Mouse (Mus musculus): ENCODE measurements around the gene Mtln. TPM values are rescaled to one million over a fixed set of nuclear protein-coding genes. Genes with fewer than 3 reads are reported as not detected.

Gene Mtln
- polyA plus RNA-seq (2016; fragmentation: Nextera tagmentation; extraction: Ambion mirVana) = 40.5 and 40.9 TPM in 2 replicates

DNA sequence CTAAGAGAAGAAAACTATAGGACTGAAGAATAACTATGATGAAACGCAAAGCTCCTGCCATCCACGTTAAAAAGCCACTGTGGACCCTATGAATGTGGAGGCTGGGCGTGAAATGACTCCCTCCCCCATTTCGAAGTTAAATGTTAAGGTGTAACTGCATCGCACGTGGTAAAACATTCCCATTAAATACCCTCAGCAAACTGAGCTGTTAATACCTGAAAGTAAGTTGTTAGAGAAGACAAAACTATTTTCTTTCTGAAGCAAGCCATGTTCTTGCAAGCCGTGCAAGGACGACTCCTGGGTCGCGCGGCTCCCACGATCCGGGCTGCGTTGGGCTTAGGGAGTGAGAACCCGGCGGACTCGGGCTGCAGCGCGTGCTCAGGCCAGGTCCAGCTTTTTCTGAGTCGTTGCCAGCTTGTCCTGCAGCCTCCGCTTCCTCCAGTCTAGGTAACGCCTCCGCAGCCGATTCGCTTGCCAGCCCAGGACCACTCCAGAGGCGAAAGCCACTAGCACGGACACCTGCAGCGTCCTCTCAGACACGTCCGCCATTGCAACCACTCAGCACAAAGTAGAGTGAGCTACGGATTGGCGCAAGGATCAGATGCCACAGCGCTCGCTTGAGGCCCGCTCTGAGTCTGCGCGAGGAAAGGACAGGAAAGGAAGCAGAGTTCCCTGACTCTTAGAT is at the start of gene Mtln:
Mtln (minus strand) TSS at position 570 of the 685 bp plus-strand sequence.
- WGBS = 3% methylated on average over 37 of the region's 37 CpGs
- peak within 1 kb of the TSS; percentile 75 for H3K4me3 ChIP-seq
- peak within 1 kb of the TSS; percentile 74 for H3K4me2 ChIP-seq
- peak within 1 kb of the TSS; percentile 82 for H3K9ac ChIP-seq
- no peaks in the 10 kb centered on the region for H3K27me3 ChIP-seq (replicated peaks)
- H3K27ac ChIP-seq (ENCODE audit: poor library complexity, severe bottlenecking) = peak within 1 kb of the TSS; percentile 89
- H3K36me3 ChIP-seq = no peaks in the 10 kb centered on the region
- peaks cover 11% of the 10 kb centered on the region for H3K4me1 ChIP-seq (replicated peaks)
- ATAC-seq (ENCODE audit: insufficient number of reproducible peaks, low FRiP score) = peak; percentile 94
- no peaks in the 10 kb centered on the region for H3K9me3 ChIP-seq (replicated peaks)

DNA sequence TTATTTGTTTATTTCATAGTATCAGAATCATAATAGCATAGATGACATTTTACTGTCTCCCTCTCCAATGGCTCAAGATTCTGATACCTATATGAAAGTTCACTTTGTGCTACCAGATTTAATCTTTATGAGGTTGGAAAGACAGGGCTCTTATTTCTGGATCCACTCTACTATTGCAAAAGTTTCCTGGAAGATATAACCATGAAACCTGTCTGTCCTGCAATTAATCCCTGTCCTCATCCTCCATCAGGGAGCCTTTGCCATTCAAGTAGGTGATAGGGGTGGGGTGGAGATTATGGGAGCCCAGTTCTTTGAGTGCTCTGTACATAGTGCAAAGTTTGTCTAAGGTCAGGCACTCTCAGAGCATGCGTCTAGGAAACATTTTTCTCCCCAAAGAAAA is 49.1 kb upstream of the Mtln start:
- ATAC-seq (ENCODE audit: insufficient number of reproducible peaks, low FRiP score) = no peak
- no peak overlapping the region for H3K4me3 ChIP-seq
- WGBS = 78% methylated on average over 1 of the region's 1 CpGs
- no peak overlapping the region for H3K9ac ChIP-seq
- H3K4me1 ChIP-seq (replicated peaks) = 0 out of 2 replicates have a peak, but pooled peaks cover 5% of the 10 kb centered on the region
- H3K4me2 ChIP-seq = no peak overlapping the region
- no peaks in the 10 kb centered on the region for H3K9me3 ChIP-seq (replicated peaks)
- peaks cover 57% of the 10 kb centered on the region for H3K27me3 ChIP-seq (replicated peaks)
- no peaks in the 10 kb centered on the region for H3K36me3 ChIP-seq
- no peak overlapping the region for H3K27ac ChIP-seq (ENCODE audit: poor library complexity, severe bottlenecking)

DNA sequence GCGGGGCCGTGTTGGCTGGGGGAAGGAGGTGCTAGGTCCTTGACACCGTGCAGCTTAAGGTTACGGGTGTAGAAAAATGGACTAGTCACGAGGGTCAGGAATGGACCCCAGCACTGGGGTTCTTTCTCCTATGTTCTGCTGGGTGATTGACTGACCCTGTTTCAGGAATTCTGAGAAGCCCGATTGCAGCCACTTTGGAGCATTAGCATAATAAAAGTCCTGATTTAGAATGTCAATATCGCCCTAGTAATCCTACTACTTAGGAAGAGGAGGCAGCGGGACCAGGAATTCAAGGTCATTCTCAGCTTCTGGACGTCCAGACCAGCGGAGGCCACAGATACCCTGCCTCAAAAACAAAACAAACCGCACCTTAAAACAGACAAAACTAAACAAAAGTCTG is 47.1 kb upstream of the Mtln start:
- peaks cover 59% of the 10 kb centered on the region for H3K27me3 ChIP-seq (replicated peaks)
- H3K27ac ChIP-seq (ENCODE audit: poor library complexity, severe bottlenecking) = no peak overlapping the region
- peak overlapping the region; percentile 31; the same call in 1 of the 2 replicates for H3K4me2 ChIP-seq
- H3K4me1 ChIP-seq (replicated peaks) = 0 out of 2 replicates have a peak, but pooled peaks cover 5% of the 10 kb centered on the region
- H3K9ac ChIP-seq = no peak overlapping the region
- no peaks in the 10 kb centered on the region for H3K36me3 ChIP-seq
- H3K4me3 ChIP-seq = no peak overlapping the region
- no peak for ATAC-seq (ENCODE audit: insufficient number of reproducible peaks, low FRiP score)
- 17% methylated on average over 11 of the region's 11 CpGs for WGBS
- H3K9me3 ChIP-seq (replicated peaks) = no peaks in the 10 kb centered on the region

DNA sequence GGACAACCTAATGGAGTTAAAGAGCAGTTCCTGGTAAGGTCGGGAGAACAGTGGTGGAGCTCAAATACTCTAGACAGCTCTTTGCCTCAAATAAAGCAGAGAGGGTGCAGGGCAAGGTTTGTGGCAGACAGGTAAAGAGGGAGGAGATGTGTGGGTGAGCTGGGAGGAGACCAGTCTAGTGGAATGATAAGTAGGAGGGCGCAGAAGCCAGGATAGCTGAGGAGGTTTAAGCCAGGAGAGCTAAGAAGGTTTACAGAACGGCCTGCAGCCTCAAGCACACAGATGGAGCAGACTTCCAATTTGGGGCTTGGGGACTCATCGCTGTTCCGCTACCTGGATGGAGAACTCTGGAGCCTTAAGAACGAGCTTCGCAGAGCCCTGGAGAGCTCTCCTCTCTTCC is 46.3 kb upstream of the Mtln start, which contains the start of gene Acoxl:
Acoxl (plus strand) TSS at position 301 of the 400 bp plus-strand sequence.
- peak within 1 kb of the TSS; percentile 31; the same call in 1 of the 2 replicates for H3K4me2 ChIP-seq
- WGBS = 57% methylated on average over 7 of the region's 7 CpGs
- no peak within 1 kb of the TSS for H3K27ac ChIP-seq (ENCODE audit: poor library complexity, severe bottlenecking)
- H3K27me3 ChIP-seq (replicated peaks) = peaks cover 66% of the 10 kb centered on the region
- ATAC-seq (ENCODE audit: insufficient number of reproducible peaks, low FRiP score) = no peak
- H3K9ac ChIP-seq = no peak within 1 kb of the TSS
- no peaks in the 10 kb centered on the region for H3K9me3 ChIP-seq (replicated peaks)
- no peaks in the 10 kb centered on the region for H3K36me3 ChIP-seq
- 0 out of 2 replicates have a peak, but pooled peaks cover 5% of the 10 kb centered on the region for H3K4me1 ChIP-seq (replicated peaks)
- H3K4me3 ChIP-seq = no peak within 1 kb of the TSS

DNA sequence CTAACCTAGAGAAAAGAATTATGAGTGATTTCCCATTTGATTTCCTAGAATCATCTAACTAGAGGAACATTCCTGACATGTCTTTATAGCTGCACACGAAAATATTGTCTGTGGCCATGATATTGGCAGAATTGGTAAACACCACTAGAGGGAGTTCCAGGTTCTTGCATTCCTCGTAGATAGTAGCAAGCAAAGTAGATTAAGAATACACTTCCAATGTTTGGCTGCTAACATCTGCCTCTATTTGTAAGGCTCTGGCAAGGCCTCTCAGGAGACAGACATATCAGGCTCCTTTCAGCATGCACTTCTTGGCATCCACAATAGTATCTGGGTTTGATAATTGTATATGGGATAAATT is 40.5 kb upstream of the Mtln start:
- Histone ChIP-seq H3K27ac (ENCODE audit: poor library complexity, severe bottlenecking) (no peak overlapping the region), H3K4me3 (no peak overlapping the region), H3K36me3 (no peaks in the 10 kb centered on the region), H3K4me2 (no peak overlapping the region), H3K27me3 (replicated peaks) (peaks cover 24% of the 10 kb centered on the region), H3K9me3 (replicated peaks) (no peaks in the 10 kb centered on the region), H3K4me1 (replicated peaks) (peaks cover 5% of the 10 kb centered on the region; the same call in 1 of the 2 replicates), H3K9ac (no peak overlapping the region)
- no peak for ATAC-seq (ENCODE audit: insufficient number of reproducible peaks, low FRiP score)
- 19% methylated on average over 2 of the region's 2 CpGs for WGBS

DNA sequence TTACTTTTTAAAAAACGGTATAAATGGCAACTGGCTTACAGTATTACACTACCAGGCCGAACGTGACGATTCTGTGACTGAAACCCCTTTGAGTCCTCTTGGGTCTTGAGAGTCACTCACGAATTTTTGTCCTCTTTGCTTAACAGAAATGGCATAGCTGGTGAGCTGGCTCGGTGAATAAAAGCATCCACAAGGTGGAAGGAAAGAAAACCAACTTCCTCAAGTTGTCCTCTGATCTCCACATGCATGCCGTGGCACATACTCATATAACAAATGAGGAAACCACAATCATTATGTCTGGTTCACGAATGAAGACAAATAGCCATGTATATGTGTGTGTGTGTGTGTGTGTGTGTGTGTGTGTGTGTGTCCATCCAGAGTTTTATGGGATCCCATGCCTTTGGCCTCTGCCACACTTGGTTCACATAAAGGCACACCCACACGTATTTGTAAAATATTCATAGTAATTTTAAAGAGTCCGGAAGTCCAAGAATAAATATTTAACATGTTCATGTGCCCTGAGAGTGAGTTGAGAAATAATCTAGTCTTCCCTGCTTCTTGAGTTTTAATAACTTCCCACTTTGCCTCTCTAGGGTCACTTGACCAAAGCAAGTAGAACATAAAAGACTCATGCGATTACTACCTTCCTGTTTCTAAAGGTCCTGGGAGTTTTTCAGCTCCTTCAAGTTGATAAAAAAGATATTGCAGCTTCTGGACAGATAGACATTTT is 40.0 kb upstream of the Mtln start:
- no peak overlapping the region for H3K27ac ChIP-seq (ENCODE audit: poor library complexity, severe bottlenecking)
- H3K4me2 ChIP-seq = peak overlapping the region; percentile 89
- WGBS = 42% methylated on average over 11 of the region's 11 CpGs

DNA sequence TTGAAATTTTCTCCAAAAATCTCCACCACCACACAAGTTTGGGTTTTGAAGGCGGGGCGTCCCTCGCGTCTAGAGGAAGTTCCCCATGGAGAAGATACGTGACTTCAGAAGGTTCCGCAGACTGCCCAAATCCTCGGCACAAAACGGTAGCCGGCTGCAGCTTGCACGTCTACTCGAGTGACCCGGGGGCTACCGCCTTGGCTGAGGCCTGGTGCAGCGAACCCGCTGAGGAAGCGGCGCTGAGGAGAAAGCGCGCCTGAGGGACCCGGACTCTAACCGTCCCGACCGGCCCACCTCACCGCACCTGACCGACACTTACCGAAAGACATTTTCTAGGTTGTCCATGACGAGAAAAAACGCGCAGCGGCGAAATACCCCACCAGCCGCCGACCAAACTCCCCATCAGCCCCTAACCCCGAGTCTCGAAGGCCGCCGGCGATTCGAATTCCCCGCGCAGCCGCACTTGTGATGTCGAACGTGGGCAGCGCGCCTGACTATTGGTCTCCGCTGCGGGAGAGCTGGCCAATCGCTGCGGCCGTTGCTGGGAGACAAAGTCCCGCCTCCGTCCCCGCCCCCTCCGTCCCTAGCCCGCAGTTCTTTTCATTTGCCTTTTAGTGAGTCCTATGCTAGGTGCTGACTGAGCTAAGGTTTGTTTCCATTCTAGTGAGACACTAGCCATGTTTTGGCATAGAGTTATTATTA is 39.3 kb upstream of the Mtln start, which contains the start of gene Bub1:
Bub1 (minus strand) TSS at position 465 of the 702 bp plus-strand sequence.
- ATAC-seq (ENCODE audit: insufficient number of reproducible peaks, low FRiP score) = peak; percentile 98
- H3K27ac ChIP-seq (ENCODE audit: poor library complexity, severe bottlenecking) = peak within 1 kb of the TSS; percentile 28; the same call in 1 of the 2 replicates
- peak within 1 kb of the TSS; percentile 87 for H3K4me3 ChIP-seq
- no peaks in the 10 kb centered on the region for H3K9me3 ChIP-seq (replicated peaks)
- peak within 1 kb of the TSS; percentile 83 for H3K9ac ChIP-seq
- H3K4me1 ChIP-seq (replicated peaks) = peaks cover 5% of the 10 kb centered on the region; the same call in 1 of the 2 replicates
- under 1% methylated on average over 56 of the region's 56 CpGs for WGBS
- H3K36me3 ChIP-seq = peaks cover 5% of the 10 kb centered on the region; the same call in 1 of the 2 replicates
- peaks cover 14% of the 10 kb centered on the region; the same call in 1 of the 2 replicates for H3K27me3 ChIP-seq (replicated peaks)
- H3K4me2 ChIP-seq = peak within 1 kb of the TSS; percentile 89

More for the DNA sequence above, 40.0 kb upstream of the Mtln start:
- no peak; the same call in 1 of the 2 replicates for ATAC-seq (ENCODE audit: insufficient number of reproducible peaks, low FRiP score)
- peak overlapping the region; percentile 87 for H3K4me3 ChIP-seq
- no peaks in the 10 kb centered on the region for H3K9me3 ChIP-seq (replicated peaks)
- H3K4me1 ChIP-seq (replicated peaks) = peaks cover 5% of the 10 kb centered on the region; the same call in 1 of the 2 replicates
- H3K36me3 ChIP-seq = peaks cover under 1% of the 10 kb centered on the region; the same call in 1 of the 2 replicates
- peak overlapping the region; percentile 33; the same call in 1 of the 2 replicates for H3K9ac ChIP-seq
- H3K27me3 ChIP-seq (replicated peaks) = peaks cover 19% of the 10 kb centered on the region

DNA sequence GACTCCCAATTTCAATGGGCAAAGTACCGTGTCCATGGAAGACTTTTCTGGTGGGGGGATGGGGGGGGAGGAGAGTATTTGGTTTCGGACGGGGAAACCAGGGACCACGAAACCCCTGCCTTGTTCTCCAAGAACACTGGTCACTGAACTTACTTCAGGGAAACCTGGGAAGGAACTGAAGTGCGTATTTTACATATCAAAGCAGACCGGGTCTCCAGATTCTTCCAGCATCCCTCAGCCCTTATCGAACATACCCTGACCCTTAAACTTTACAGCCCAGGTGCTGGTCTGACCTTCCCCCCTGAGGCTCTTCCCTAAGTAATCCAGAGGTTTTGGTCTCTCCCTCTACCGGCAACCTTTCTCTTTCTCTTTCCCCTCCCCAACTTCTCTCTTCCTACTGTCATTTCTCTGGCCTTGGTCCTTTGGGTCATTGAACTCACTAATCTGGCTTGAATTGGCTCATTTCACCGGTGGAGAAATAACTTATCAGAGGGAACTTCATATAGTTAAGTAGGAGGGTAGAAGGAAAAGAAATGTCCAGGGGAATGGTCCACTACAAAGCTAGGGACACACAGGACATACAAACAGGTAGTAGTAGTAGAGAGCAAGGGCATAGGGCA is 2.5 kb downstream of the Mtln start:
- H3K4me3 ChIP-seq = peak overlapping the region; percentile 66; the same call in 1 of the 2 replicates
- H3K4me1 ChIP-seq (replicated peaks) = peaks cover 11% of the 10 kb centered on the region
- H3K9ac ChIP-seq = peak overlapping the region; percentile 74; the same call in 1 of the 2 replicates
- no peaks in the 10 kb centered on the region for H3K9me3 ChIP-seq (replicated peaks)
- H3K36me3 ChIP-seq = no peaks in the 10 kb centered on the region
- peak overlapping the region; percentile 74 for H3K4me2 ChIP-seq
- ATAC-seq (ENCODE audit: insufficient number of reproducible peaks, low FRiP score) = no peak
- no peaks in the 10 kb centered on the region for H3K27me3 ChIP-seq (replicated peaks)
- H3K27ac ChIP-seq (ENCODE audit: poor library complexity, severe bottlenecking) = no peak overlapping the region
- 33% methylated on average over 9 of the region's 9 CpGs for WGBS

DNA sequence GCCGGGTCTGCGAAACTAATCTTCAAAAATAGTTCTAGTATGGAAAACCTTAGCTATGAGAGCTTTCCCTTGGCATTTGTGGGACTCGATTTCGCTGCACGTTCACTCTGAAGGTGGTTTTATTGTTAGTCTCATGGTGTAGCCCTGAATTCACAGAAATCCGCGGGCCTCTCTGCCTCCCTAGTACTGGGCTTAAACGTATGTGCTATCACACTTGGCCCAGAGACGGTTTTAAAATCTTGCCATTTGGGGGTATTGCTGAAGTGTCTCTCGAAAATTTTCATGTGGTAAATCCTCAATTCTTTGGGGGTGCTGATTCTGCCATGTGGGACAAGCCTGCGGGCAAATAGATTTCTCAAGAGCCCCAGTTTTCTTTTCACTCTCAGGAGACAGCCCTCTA is 3.1 kb downstream of the Mtln start:
- no peak; the same call in 1 of the 2 replicates for ATAC-seq (ENCODE audit: insufficient number of reproducible peaks, low FRiP score)
- H3K4me1 ChIP-seq (replicated peaks) = peaks cover 11% of the 10 kb centered on the region
- H3K9ac ChIP-seq = peak overlapping the region; percentile 74
- no peaks in the 10 kb centered on the region for H3K36me3 ChIP-seq
- H3K4me2 ChIP-seq = peak overlapping the region; percentile 74
- no peaks in the 10 kb centered on the region for H3K9me3 ChIP-seq (replicated peaks)
- 6% methylated on average over 11 of the region's 11 CpGs for WGBS
- no peaks in the 10 kb centered on the region for H3K27me3 ChIP-seq (replicated peaks)
- H3K4me3 ChIP-seq = peak overlapping the region; percentile 66
- no peak overlapping the region for H3K27ac ChIP-seq (ENCODE audit: poor library complexity, severe bottlenecking)

DNA sequence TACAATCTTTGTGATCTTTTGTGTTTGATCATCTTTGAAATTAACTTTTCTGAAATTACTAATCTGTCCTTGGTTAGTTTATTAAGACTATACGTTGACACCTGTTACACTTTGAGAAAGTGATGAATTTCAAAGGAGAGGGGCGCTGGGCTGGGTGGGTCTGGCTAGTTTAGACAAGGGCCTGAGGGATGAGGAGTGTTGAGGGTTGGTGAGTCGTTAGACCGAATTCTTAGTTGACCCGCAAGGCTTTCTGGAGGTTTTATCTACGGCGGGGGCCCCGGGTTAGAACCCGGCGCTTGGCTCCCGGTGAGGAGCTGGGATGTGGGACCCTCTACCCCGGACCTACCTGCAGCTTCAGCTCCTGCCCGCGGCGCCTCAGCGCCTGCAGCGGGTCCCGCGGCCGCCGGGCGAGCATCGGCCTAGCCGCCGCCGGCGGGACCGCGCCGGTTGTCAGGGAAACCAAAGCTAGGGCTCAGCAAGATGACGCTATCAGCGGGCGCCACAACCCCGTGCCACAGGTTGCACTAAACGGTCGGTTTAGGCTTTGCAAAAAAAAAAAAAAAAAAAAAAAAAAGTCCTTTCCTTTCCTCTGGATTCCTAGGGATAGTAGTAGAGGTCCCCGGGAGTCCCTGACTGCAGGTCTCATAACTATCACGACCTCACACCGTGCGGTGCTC is 3.7 kb downstream of the Mtln start, which contains the start of gene Nphp1:
Nphp1 (minus strand) TSS at position 458 of the 677 bp plus-strand sequence.
- Histone ChIP-seq H3K4me1 (replicated peaks) (peaks cover 11% of the 10 kb centered on the region), H3K27ac (ENCODE audit: poor library complexity, severe bottlenecking) (no peak within 1 kb of the TSS), H3K4me2 (peak within 1 kb of the TSS; percentile 74), H3K9ac (peak within 1 kb of the TSS; percentile 74), H3K27me3 (replicated peaks) (no peaks in the 10 kb centered on the region), H3K36me3 (no peaks in the 10 kb centered on the region), H3K4me3 (peak within 1 kb of the TSS; percentile 66), H3K9me3 (replicated peaks) (no peaks in the 10 kb centered on the region)
- ATAC-seq (ENCODE audit: insufficient number of reproducible peaks, low FRiP score) = peak; percentile 83
- WGBS = under 1% methylated on average over 40 of the region's 40 CpGs
